Mouse (Mus musculus): Measurements from ENCODE around the gene Ctnna2.

Gene Ctnna2

DNA sequence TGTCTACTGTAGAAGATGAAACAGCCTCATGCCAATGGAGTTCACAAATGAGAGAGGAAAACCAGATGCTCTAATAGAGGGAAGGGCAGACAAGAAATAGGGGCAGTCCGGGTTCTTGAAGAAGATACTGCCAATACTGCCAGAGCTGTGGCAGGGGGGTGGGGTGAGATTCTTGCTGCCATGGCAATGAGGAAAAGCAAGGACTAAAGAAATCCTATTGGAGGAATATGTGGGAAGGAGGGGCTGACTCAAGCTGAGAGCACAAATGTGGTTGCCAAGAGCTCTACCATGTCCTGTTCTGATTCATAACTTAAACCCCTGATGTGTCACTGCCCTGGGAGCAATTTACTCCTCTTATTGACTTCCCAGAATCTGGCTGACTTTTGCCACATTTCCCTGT, 878.5 kb downstream of the Ctnna2 start:
- DNase-seq: no peak

DNA sequence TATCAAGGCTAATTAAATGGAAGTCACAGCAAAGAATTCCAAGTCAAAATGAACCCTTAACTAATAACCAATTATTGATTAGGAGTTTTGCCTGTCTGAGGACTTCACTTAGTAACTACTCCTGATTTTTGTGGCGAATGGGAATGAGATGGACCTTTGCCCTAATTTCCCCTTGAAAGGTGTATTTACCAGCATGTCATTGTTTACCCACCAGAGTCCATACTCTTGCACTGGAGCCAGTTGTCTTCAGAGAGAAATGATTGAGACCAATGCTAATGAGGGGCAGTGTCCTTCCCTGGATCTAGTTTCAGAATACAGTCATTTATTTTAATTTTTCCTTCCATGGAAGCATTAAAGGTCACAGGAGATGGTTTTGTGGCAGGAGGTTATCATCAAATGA, 881.0 kb downstream of the Ctnna2 start:
- DNase-seq: no peak

DNA sequence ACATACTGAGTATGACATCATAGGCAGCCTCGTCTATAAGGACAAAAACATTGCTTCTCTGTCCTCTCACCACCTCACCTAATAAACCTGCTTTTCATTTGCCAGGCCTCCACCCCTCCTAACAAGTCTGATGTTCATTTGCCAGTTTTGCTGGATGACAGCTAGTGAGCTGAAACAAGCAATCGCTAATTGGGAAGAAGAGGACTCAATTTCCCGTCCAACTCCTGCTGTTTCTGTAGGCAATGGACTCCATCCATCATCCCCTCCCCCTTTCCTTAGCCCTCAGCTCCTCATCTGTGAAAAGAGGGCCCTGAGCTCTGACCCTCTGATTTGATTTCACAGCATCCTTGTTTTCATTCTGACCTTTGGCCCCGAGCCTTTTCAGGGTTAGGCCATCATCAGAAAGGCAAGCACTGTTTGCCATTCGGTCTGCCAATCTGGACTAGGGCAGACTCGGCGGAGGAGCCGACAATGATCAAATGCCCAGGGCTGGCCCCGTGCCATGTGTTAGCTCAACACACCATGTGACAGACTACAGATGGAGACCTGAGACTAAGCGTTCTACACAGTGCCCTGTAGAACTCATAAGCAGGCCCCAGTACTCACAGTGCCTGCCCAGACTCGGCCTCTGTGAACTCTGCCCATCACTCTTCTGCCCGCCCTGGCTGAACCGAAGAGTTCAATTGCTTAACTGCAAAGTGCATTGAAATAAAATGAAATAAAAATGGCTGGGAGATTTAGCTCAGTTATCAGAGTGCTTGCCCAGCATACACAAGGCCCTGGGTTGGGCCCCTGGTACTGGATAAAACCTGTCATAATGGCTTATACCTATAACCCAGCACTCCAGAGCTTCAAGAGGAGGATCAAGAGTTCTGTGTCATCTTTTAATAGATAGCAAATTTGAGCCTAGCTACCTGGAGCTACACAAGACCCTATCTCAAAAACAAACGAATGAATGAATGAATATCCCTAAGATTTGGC, 903.8 kb downstream of the Ctnna2 start:
- DNase-seq: no peak

DNA sequence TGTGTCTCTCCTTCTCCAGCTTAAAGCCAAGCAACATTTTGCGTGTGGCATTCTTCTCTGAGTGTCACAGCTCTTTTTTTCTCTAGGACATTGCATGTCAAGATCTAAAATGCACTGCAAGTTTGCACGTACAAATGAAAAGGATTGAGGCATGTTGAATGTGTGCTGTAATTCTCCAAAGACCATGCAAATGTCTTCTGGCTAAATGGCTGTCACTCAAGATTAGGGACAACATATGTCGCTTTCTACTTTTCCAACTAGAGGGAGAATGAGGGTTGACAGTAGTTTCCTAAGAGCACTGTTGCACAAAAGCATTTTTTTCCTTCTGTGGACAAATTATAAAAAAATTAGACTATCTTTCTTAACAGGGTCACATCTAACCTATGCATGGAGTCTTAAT, 909.9 kb downstream of the Ctnna2 start:
- no peak for DNase-seq

GRCm38 (mm10) chr6:77050690-77051089, 928.8 kb downstream of the Ctnna2 start:
- no peak for DNase-seq

- no peak for DNase-seq
Observed at GRCm38 (mm10) chr6:77050193-77050592, 929.3 kb downstream of the Ctnna2 start.

GRCm38 (mm10) chr6:77047568-77047967, 931.9 kb downstream of the Ctnna2 start:
- no peak for DNase-seq

DNA sequence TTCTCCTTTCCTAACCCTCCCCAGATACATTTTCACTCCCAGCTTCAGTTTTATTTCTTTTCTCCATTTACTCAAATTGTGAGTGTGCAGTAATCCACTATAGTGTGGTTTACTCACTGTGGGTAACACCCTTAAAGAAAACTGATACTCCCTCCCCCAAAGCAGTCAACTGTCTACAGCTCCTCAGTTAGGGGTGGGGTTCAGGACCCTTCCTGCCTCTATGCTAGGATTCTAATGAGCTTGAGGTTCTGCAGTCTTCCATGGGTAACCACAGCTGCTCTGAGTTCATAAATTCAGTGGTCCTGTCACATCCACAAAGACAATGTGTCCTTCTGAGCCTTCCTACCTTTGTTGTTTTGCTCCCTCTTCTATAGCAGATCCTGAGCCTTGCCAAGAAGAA, 954.4 kb downstream of the Ctnna2 start:
- no peak for DNase-seq

GRCm38 (mm10) chr6:77013194-77013593, 966.3 kb downstream of the Ctnna2 start:
- DNase-seq: no peak

DNA sequence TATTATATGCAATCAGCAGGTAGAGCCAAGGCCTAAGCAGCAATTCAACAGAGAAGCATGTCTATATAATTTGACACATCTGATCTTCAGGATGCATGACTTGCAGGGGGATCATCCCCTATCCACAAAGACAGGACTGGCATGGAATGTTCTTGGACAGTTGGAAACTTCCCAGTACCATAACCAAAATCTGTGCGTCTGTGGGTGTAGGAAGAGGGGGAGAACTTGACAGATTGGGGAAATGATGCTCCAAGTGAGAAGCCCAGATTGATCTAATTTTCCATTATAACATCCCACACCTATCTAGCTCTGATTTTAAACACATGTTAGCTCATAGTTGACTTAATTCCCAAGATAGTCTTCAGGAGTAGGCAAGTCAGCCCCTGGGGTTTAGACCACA, 968.5 kb downstream of the Ctnna2 start:
- DNase-seq: no peak

DNA sequence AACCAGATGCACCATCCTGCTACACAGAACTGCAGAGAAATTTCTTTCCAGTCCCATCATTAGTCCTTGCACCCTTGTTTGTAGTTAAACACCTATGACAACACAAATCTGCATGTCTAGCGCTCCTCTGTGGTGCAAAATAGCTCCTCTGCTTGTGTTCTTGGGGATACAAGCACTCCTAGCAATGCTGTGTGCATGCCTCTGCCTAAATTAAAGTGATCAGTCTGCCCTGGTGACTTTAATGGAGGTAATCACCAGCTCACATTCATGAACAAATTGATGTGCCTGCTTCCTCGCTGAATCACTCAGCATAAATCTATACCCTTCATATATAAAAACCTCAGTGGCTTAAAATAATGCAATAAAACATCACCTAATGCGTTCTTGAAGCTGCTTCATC, 987.4 kb downstream of the Ctnna2 start:
- DNase-seq: no peak

DNA sequence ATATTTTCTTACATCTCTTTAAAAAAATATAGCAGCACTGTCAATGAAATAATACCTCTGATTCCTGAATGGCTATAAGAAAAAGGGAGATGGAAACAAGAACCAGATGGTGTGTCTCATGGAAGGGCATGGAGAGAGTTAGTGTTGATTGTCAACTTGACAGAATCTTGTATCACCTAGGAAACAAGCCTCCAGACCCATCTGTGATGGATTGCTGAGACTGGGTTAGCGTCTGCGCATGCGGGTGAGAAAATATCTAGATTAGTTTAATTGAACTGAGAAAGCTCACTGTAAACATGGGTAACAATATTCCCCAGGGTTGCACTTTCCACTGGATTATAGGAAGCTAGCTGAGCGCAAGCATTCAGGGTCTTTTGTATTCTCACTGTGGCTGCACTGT, 994.7 kb downstream of the Ctnna2 start:
- DNase-seq: no peak

- no peak for DNase-seq
Observed at GRCm38 (mm10) chr6:76981651-76982050, 997.8 kb downstream of the Ctnna2 start.

DNA sequence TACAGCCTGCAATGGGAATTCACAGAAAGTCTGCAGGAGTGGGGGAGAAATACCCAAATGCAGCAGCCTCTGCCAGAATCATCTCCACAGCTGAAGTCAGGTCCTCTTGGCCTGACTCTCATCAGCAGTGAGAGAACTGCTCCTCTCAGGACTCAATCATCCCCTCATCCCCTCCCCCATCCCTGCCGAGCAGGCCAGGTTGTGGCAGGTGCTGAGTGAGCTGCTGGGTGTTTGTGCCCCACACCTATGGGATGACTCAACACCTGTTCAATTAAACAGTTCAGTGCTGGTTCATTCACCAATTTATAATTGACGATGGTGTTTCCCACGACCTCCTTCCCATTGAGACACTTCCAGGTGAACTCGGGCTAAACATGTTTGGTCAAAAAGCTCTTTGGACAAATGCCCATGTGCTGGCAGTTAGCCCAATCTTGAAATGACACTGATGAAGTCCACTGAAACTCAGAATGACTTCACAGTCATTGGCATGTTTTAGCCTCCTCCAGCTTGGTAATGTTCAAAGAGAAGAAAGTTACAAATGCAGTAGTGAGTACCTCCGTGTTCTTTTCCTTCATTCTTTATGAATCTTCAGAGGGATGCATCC, 1000.1 kb downstream of the Ctnna2 start:
- no peak for DNase-seq

- no peak for DNase-seq
Observed at GRCm38 (mm10) chr6:76977817-76978216, 1001.7 kb downstream of the Ctnna2 start.

- DNase-seq: no peak
Observed at GRCm38 (mm10) chr6:76974297-76974696, 1005.2 kb downstream of the Ctnna2 start.

DNA sequence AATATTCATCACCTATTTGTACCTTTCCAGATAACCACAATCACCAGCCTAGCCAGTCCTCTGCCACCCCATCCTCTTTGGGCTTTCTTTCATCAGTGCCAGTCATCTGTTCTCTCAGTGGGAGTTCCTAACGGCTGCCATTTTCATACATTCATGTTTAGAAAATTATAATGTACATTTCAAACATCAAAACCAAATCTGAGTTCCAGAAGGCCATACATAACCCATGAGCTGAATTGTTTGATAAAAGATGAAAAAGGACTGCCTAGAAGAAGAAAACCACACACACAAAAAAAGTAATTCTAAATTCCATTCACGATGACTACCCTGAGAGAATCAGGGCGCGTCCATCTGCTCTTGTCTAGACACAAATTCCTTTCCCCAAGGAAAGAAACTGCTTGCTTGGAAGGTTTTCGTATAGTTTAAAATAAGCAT, 1014.5 kb downstream of the Ctnna2 start:
- DNase-seq: no peak

GRCm38 (mm10) chr6:76908086-76908485, 1071.4 kb downstream of the Ctnna2 start:
- DNase-seq: no peak

GRCm38 (mm10) chr6:76897156-76897555, 1082.3 kb downstream of the Ctnna2 start:
- no peak for DNase-seq
